Mouse (Mus musculus) intestine, embryonic 14.5 days (tissue): ENCODE data around the gene Swt1. TPM values are rescaled to one million over a fixed set of nuclear protein-coding genes. Genes with fewer than 3 reads are reported as not detected.

Experiments
- ATAC-seq: fragments of 200-750 bp; cut with Nextera tagmentation; replicated peaks from 2 replicates; pipeline ENCODE4 v1.8.0; 2017; ENCODE audit warnings: low read depth, moderate number of reproducible peaks, moderate TSS enrichment, moderate library complexity; ENCODE audit not compliant: low FRiP score, low TSS enrichment
- DNase-seq: peaks from one replicate; pipeline ENCODE4 v3.0.0-alpha.2; 2018; ENCODE audit warnings: low spot score
- H3K27ac ChIP-seq: fragments of 300-500 bp; sonication (generic); 2 replicates; pipeline ENCODE4 v1.5.1; 2014; ENCODE audit warnings: low read depth, mild to moderate bottlenecking, control low read depth
- H3K27me3 ChIP-seq: fragments of 300-500 bp; sonication (generic); replicated peaks from 2 replicates; pipeline ENCODE4 v1.6.1; 2014; ENCODE audit warnings: low read length, control low read depth; ENCODE audit not compliant: control insufficient read depth, insufficient read depth
- H3K36me3 ChIP-seq: fragments of 300-500 bp; sonication (generic); 2 replicates; pipeline ENCODE4 v1.6.1; 2014; ENCODE audit warnings: low read length, control low read depth; ENCODE audit not compliant: control insufficient read depth, insufficient read depth
- H3K4me1 ChIP-seq: fragments of 300-500 bp; sonication (generic); replicated peaks from 2 replicates; pipeline ENCODE4 v1.6.1; 2014; ENCODE audit warnings: low read length, control low read depth, mixed read lengths; ENCODE audit not compliant: control insufficient read depth, insufficient read depth
- H3K4me2 ChIP-seq: fragments of 300-500 bp; sonication (generic); 2 replicates; pipeline ENCODE4 v1.6.1; 2014; ENCODE audit warnings: low read length
- H3K4me3 ChIP-seq: fragments of 300-500 bp; sonication (generic); 2 replicates; pipeline ENCODE4 v1.5.1; 2014; ENCODE audit warnings: low read depth, low read length, control low read depth, mixed read lengths
- H3K9ac ChIP-seq: fragments of 300-500 bp; sonication (generic); 2 replicates; pipeline ENCODE4 v1.6.1; 2014; ENCODE audit warnings: mild to moderate bottlenecking, low read length
- H3K9me3 ChIP-seq: fragments of 300-500 bp; sonication (generic); 2 replicates; pipeline ENCODE4 v1.6.1; 2016; ENCODE audit warnings: low read length, control low read depth; ENCODE audit not compliant: control insufficient read depth
- WGBS: fragments of 180-500 bp; shearing (Covaris S2); extraction: QIAGEN DNeasy Blood & Tissue Kit; methylation state at CpG from one replicate; pipeline ENCODE4 v1.1.7; 2014; 5-methylcytosine and 5-hydroxymethylcytosine counted together
- polyA plus RNA-seq: library from polyadenylated mRNA; unstranded; fragments of >200 nt; fragmentation: Nextera tagmentation; extraction: Ambion mirVana; gene quantifications from 2 replicates; pipeline ENCODE4 v1.2.1, GENCODE M21; 2014

Swt1 gene
- polyA plus RNA-seq, 1 experiment from 2014 or later, result 24.4 TPM

DNA sequence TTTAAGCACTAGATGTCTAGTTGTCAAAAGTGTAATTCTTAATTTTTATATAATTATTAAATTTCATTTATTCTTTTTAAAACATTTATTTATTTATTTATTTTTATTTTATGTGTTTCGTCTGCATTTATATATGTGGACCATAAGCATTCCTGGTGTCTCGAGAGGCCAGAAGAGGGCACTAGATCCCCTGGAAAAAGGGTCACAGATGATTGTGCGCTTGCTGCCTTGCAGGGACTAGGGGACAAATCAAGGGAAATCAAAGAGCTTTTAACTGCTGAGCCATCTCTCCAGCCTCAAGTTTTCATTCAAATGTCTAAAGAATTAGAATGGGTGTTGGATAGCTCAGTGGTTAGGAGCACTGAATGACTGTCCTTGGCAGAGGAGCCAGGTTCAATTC, 50.9 kb downstream of the Swt1 start:
- H3K27me3 ChIP-seq, result no peaks in the 10 kb centered on the region
- DNase-seq (no peak), ATAC-seq (no peak)
- no peaks in the 10 kb centered on the region for H3K9me3 ChIP-seq
- H3K36me3 ChIP-seq, result peaks cover 31% of the 10 kb centered on the region
- H3K4me1 ChIP-seq, result no peaks in the 10 kb centered on the region
- H3K9ac ChIP-seq, result no peak overlapping the region
- no peak overlapping the region for H3K4me2 ChIP-seq
- H3K27ac ChIP-seq, result no peak overlapping the region
- 88% methylated on average over 3 of the region's 3 CpGs for WGBS
- H3K4me3 ChIP-seq, result no peak overlapping the region

DNA sequence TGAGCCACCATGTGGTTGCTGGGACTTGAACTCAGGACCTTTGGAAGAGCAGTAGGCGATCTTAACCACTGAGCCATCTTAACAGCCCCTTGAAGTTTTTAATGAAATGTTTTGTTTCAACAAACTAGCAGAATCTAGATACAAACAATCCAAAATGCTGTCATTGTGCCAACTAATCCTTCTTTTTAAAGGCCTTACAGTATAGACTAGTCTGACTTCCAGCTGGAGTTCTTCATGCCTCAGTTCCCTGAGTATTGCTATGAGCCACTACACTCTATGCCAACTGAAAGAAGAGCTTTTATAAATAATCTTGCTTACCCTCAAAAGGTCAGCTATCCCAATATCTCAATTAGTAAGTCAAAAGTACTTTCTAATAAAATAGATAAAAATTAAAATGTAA, 55.4 kb downstream of the Swt1 start:
- no peak overlapping the region for H3K9ac ChIP-seq
- no peaks in the 10 kb centered on the region for H3K9me3 ChIP-seq
- H3K4me3 ChIP-seq, result no peak overlapping the region
- no peak overlapping the region for H3K4me2 ChIP-seq
- 86% methylated on average over 1 of the region's 1 CpGs for WGBS
- no peak overlapping the region for H3K27ac ChIP-seq
- ATAC-seq (no peak), DNase-seq (no peak)
- H3K27me3 ChIP-seq, result no peaks in the 10 kb centered on the region
- H3K36me3 ChIP-seq, result peaks cover 49% of the 10 kb centered on the region
- H3K4me1 ChIP-seq, result no peaks in the 10 kb centered on the region

- H3K4me3 ChIP-seq, result no peak overlapping the region
- no peak for DNase-seq
These were observed 56.7 kb downstream of the Swt1 start for GRCm38 (mm10) chr1:151371543-151371942.

DNA sequence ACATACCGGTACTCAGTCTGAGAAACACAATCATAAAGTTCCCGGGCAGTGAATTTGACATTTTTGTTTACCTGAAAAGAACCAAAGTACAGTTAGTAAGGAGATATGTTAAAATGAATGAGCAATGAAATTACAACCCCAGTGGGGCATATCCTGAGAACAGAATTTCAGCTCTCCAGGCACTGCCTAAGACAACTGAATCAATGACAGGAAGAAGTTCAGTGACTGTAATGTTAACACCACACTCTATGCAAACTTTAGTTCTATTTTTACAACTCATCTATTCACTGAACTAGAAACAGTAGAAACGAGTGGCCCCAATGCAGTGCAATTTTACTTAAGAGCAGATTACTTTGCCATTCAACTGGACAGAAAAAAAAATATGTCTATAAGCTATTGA, 57.7 kb downstream of the Swt1 start:
- Histone ChIP-seq H3K4me3 (no peak overlapping the region), H3K36me3 (peaks cover 52% of the 10 kb centered on the region), H3K9me3 (no peaks in the 10 kb centered on the region), H3K27ac (no peak overlapping the region), H3K4me2 (no peak overlapping the region), H3K9ac (no peak overlapping the region), H3K27me3 (no peaks in the 10 kb centered on the region), H3K4me1 (no peaks in the 10 kb centered on the region)
- no peak for DNase-seq
- 75% methylated on average over 3 of the region's 3 CpGs for WGBS
- no peak for ATAC-seq

More at GRCm38 (mm10) chr1:151371543-151371942, 56.7 kb downstream of the Swt1 start:
- Histone ChIP-seq H3K27me3 (no peaks in the 10 kb centered on the region), H3K4me1 (no peaks in the 10 kb centered on the region), H3K36me3 (peaks cover 49% of the 10 kb centered on the region), H3K9me3 (no peaks in the 10 kb centered on the region), H3K4me2 (no peak overlapping the region), H3K27ac (no peak overlapping the region), H3K9ac (no peak overlapping the region)
- ATAC-seq, result no peak
- 85% methylated on average over 5 of the region's 5 CpGs for WGBS

GRCm38 (mm10) chr1:151368444-151368843, 59.8 kb downstream of the Swt1 start:
- Histone ChIP-seq H3K4me1 (no peaks in the 10 kb centered on the region), H3K9ac (no peak overlapping the region), H3K27ac (no peak overlapping the region), H3K27me3 (no peaks in the 10 kb centered on the region), H3K4me3 (no peak overlapping the region), H3K36me3 (peaks cover 73% of the 10 kb centered on the region), H3K9me3 (no peaks in the 10 kb centered on the region), H3K4me2 (no peak overlapping the region)
- no peak for ATAC-seq
- WGBS, result 83% methylated on average over 3 of the region's 3 CpGs
- no peak for DNase-seq

DNA sequence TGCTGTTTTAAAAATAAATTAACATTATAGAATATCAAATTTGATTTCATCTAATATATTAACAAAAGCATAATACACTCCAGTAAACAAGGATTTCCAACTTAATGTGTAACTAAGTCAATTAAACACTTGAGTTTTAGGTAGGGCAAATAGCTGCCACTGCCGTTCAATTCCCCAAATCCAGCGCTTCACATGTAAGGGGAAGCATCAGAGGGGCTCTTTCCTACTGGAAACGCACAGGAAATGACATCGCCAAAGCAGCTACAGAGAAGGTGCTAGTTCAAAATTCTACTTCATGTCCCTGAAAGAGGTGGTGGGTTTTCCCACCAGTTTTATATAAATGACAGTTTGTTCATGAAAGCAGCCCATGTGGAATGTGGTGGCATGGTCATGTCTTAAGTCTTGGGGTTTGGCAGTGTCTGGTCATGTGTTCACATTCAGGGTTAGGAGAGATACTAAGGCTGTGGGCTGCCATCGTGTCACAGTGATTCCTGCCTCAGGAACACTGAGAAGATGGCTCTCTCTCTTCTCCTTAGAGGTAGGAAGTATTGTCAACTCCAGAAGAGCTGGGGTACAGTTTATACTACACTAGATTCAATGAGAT, 60.4 kb downstream of the Swt1 start:
- peaks cover 74% of the 10 kb centered on the region for H3K36me3 ChIP-seq
- ATAC-seq, result no peak
- no peak overlapping the region for H3K4me3 ChIP-seq
- no peak overlapping the region for H3K27ac ChIP-seq
- no peaks in the 10 kb centered on the region for H3K4me1 ChIP-seq
- H3K27me3 ChIP-seq, result no peaks in the 10 kb centered on the region
- H3K9me3 ChIP-seq, result no peaks in the 10 kb centered on the region
- 85% methylated on average over 5 of the region's 5 CpGs for WGBS
- no peak overlapping the region for H3K4me2 ChIP-seq
- DNase-seq, result no peak
- H3K9ac ChIP-seq, result no peak overlapping the region

- Histone ChIP-seq H3K4me3 (no peak overlapping the region), H3K4me1 (no peaks in the 10 kb centered on the region), H3K9ac (no peak overlapping the region), H3K27ac (no peak overlapping the region), H3K4me2 (no peak overlapping the region), H3K9me3 (no peaks in the 10 kb centered on the region), H3K36me3 (peaks cover 81% of the 10 kb centered on the region), H3K27me3 (no peaks in the 10 kb centered on the region)
- DNase-seq (no peak), ATAC-seq (0 out of 2 replicates have a peak, but pooled peaks have one; percentile 13)
- 84% methylated on average over 8 of the region's 8 CpGs for WGBS
These were observed 61.2 kb downstream of the Swt1 start for GRCm38 (mm10) chr1:151366944-151367605.

- no peak overlapping the region for H3K27ac ChIP-seq
- no peaks in the 10 kb centered on the region for H3K9me3 ChIP-seq
- DNase-seq (no peak), ATAC-seq (no peak)
- H3K4me2 ChIP-seq, result no peak overlapping the region
- H3K4me3 ChIP-seq, result no peak overlapping the region
- 94% methylated on average over 3 of the region's 3 CpGs for WGBS
- no peaks in the 10 kb centered on the region for H3K4me1 ChIP-seq
- H3K27me3 ChIP-seq, result no peaks in the 10 kb centered on the region
- H3K36me3 ChIP-seq, result peaks cover 98% of the 10 kb centered on the region
- H3K9ac ChIP-seq, result no peak overlapping the region
These were observed 68.9 kb downstream of the Swt1 start for GRCm38 (mm10) chr1:151359374-151359773.

DNA sequence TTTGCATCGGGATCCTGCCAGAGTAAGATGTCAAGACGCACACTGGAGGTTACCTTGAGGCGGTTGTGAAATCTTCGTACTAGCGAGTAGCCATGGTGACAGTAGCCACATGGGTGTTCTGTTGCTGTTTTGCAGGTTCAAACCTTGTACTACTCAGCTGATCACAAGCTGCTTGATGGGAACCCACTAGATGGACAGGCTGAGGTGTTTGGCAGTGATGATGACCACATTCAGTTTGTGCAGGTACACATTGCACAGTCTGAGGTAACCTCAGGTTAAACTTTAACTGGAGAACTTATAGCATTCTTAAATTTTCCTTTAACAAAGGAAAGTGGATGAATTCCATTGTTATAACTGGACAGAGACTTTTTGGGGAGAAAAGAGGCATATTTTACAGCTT, 72.3 kb downstream of the Swt1 start:
- DNase-seq (no peak), ATAC-seq (no peak)
- Histone ChIP-seq H3K4me1 (no peaks in the 10 kb centered on the region), H3K9ac (no peak overlapping the region), H3K36me3 (peaks cover 99% of the 10 kb centered on the region), H3K9me3 (no peaks in the 10 kb centered on the region), H3K27ac (no peak overlapping the region), H3K4me2 (no peak overlapping the region), H3K27me3 (no peaks in the 10 kb centered on the region), H3K4me3 (no peak overlapping the region)
- 92% methylated on average over 5 of the region's 5 CpGs for WGBS
